In genomic region chr7:110821653-110822052, GRCm38 (mm10) we compare ENCODE assay signal across 8 mouse cellular contexts. TPM values are rescaled to one million over a fixed set of nuclear protein-coding genes. Genes with fewer than 3 reads are reported as not detected.
DNase-seq lines count a peak whose midpoint lies in the region; ATAC-seq lines count a peak whose summit lies in the region.

No protein-coding gene starts in this region.

- H3K4me1 ChIP-seq in embryonic facial prominence, embryonic 14.5 days (ENCODE audit: control insufficient read depth, insufficient read depth, low read length): peaks cover 13% of the 10 kb centered on the region

- no peaks in the 10 kb centered on the region for H3K27me3 ChIP-seq in embryonic facial prominence, embryonic 14.5 days (replicated peaks; ENCODE audit: control insufficient read depth, insufficient read depth, low read length)

- H3K9me3 ChIP-seq in embryonic facial prominence, embryonic 14.5 days (ENCODE audit: control insufficient read depth, low read length): no peaks in the 10 kb centered on the region

- H3K4me2 ChIP-seq in embryonic facial prominence, embryonic 14.5 days (ENCODE audit: low read depth, low read length): no peak overlapping the region

- WGBS in embryonic facial prominence, embryonic 14.5 days: 22% methylated on average over 3 of the region's 3 CpGs

- H3K36me3 ChIP-seq in embryonic facial prominence, embryonic 14.5 days (ENCODE audit: control insufficient read depth, insufficient read depth, low read length): peaks cover 20% of the 10 kb centered on the region; the same call in 1 of the 2 replicates

- DNase-seq in layer of hippocampus, adult 9-11 months: peak; percentile 60
- DNase-seq in layer of hippocampus, adult 11-12 months (ENCODE audit: low spot score): no peak
- peak; percentile 80 for DNase-seq in adrenal gland, postnatal 25 days
- DNase-seq in embryonic facial prominence, embryonic 14.5 days (ENCODE audit: low spot score): peak; percentile 91
- DNase-seq in kidney, postnatal 4 days: peak; percentile 52 to 65
- no peak for DNase-seq in urinary bladder, postnatal 10 days (ENCODE audit: low spot score)
- no peak for DNase-seq in retina, embryonic 14.5 days (ENCODE audit: low spot score)
- no peak for DNase-seq in thymus, postnatal 0 days (ENCODE audit: low spot score)

- no peak overlapping the region for H3K4me3 ChIP-seq in embryonic facial prominence, embryonic 14.5 days (ENCODE audit: low read depth, low read length)

- peak overlapping the region; percentile 57; the same call in 1 of the 2 replicates for H3K27ac ChIP-seq in embryonic facial prominence, embryonic 14.5 days (replicated peaks; ENCODE audit: low read depth, low read length)

- peak; percentile 83 for ATAC-seq in embryonic facial prominence, embryonic 14.5 days (ENCODE audit: low read depth)

- no peak overlapping the region for H3K9ac ChIP-seq in embryonic facial prominence, embryonic 14.5 days (ENCODE audit: low read depth, low read length)

RNA-seq across cellular contexts. Expression of gene Rnf141, which starts 22.6 kb away (rescaled TPM):
- total RNA-seq in adrenal gland, postnatal 25 days (2021): 52.9 and 74.3 TPM in 2 replicates
- polyA plus RNA-seq in embryonic facial prominence, embryonic 14.5 days (2014; fragmentation: Nextera tagmentation; extraction: Ambion mirVana): 30.1 and 30.2 TPM in 2 replicates
- polyA plus RNA-seq in thymus, postnatal 0 days (2015; fragmentation: Nextera tagmentation; extraction: Ambion mirVana): 13.1 and 13.9 TPM in 2 replicates

RNA-seq across cellular contexts. Expression of gene Lyve1, which starts 41.4 kb away (rescaled TPM):
- total RNA-seq in adrenal gland, postnatal 25 days (2021): 3.8 and 5.9 TPM in 2 replicates
- 19.5 and 20.1 TPM in 2 replicates for polyA plus RNA-seq in embryonic facial prominence, embryonic 14.5 days (2014; fragmentation: Nextera tagmentation; extraction: Ambion mirVana)
- 3.0 and 3.8 TPM in 2 replicates for polyA plus RNA-seq in thymus, postnatal 0 days (2015; fragmentation: Nextera tagmentation; extraction: Ambion mirVana)

RNA-seq across cellular contexts. Expression of gene Ampd3, which starts 53.6 kb away (rescaled TPM):
- total RNA-seq in adrenal gland, postnatal 25 days (2021): 18.9 and 24.6 TPM in 2 replicates
- polyA plus RNA-seq in embryonic facial prominence, embryonic 14.5 days (2014; fragmentation: Nextera tagmentation; extraction: Ambion mirVana): 7.0 and 7.8 TPM in 2 replicates
- polyA plus RNA-seq in thymus, postnatal 0 days (2015; fragmentation: Nextera tagmentation; extraction: Ambion mirVana): 5.6 and 6.2 TPM in 2 replicates

Comparison
In these comparisons a context has a peak if more than half of its experiments do, and no peak if none do; other contexts are left out.
1. DNase-seq: peak in layer of hippocampus, adult 9-11 months (single experiment), adrenal gland, postnatal 25 days (single experiment), embryonic facial prominence, embryonic 14.5 days (single experiment) and kidney, postnatal 4 days (2 of 2); none in layer of hippocampus, adult 11-12 months (single experiment), urinary bladder, postnatal 10 days (single experiment), retina, embryonic 14.5 days (single experiment) and thymus, postnatal 0 days (single experiment).